Mouse (Mus musculus): ENCODE measurements around the gene Mturn. TPM values are rescaled to one million over a fixed set of nuclear protein-coding genes. Genes with fewer than 3 reads are reported as not detected.

The Mturn gene
- polyA plus RNA-seq, 2 experiments: 0.47 to 0.75 TPM

DNA sequence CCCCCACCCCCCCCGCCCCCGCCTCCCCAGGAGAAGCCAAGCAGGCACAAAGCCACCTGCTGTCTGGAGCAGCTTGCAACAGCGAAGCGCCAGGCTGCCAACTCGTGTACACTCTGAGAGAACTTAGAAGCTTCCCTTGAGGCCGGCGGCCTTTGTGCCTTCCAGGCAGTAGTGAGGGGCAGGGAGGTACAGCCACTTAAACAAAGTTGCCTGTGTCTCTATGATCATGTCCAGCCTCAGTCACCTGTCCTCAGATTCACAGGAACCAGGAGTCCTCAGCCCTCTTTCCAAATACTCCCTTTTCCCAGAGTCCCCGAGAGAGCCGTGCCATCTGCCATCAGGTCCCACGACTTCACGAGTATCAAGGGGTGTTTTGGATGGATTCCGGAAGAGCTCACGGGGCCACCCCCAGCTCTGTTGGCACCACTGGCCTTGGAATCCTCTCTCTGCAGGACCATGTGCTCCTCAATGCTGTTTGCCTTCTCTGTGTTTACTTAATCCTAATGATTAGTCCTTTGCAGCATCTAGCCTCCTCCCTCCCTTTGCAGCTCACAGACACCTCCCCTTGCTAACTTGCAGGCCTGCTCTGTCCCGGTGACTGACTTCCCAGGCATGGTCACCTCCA is 38.4 kb downstream of the Mturn start:
- DNase-seq (ENCODE audit: low read depth in 3 of 3, low spot score in 3 of 3) (no peak), ATAC-seq (ENCODE audit: insufficient read depth) (no peak)
- Histone ChIP-seq H3K4me1 (replicated peaks; ENCODE audit: control insufficient read depth in 2 of 2, insufficient read depth in 2 of 2, low read length in 1 of 2) (peaks cover 0 to 16% of the 10 kb centered on the region in 2 experiments; a peak in 3 of 4 replicates), H3K27me3 (ENCODE audit: control insufficient read depth, insufficient read depth, low read length) (no peaks in the 10 kb centered on the region), H3K27ac (no peak overlapping the region), H3K4me2 (ENCODE audit: low read depth) (no peak overlapping the region), H3K9me3 (ENCODE audit: control insufficient read depth, low read length) (no peaks in the 10 kb centered on the region), H3K4me3 (ENCODE audit: insufficient read depth in 1 of 2, low read depth in 2 of 2, low read length in 2 of 2) (no peak overlapping the region), H3K36me3 (replicated peaks; ENCODE audit: control insufficient read depth, insufficient read depth, low read depth) (no peaks in the 10 kb centered on the region), H3K9ac (replicated peaks) (no peak overlapping the region)
- WGBS (ENCODE audit: insufficient replicate concordance): 34% methylated on average over 13 of the region's 14 CpGs
- no peak for TF ChIP-seq CTCF (IDR thresholded peaks at IDR 0.05; ENCODE audit: low read depth)
- no peak for TF ChIP-seq EP300 (IDR thresholded peaks at IDR 0.05; ENCODE audit: low read depth)

DNA sequence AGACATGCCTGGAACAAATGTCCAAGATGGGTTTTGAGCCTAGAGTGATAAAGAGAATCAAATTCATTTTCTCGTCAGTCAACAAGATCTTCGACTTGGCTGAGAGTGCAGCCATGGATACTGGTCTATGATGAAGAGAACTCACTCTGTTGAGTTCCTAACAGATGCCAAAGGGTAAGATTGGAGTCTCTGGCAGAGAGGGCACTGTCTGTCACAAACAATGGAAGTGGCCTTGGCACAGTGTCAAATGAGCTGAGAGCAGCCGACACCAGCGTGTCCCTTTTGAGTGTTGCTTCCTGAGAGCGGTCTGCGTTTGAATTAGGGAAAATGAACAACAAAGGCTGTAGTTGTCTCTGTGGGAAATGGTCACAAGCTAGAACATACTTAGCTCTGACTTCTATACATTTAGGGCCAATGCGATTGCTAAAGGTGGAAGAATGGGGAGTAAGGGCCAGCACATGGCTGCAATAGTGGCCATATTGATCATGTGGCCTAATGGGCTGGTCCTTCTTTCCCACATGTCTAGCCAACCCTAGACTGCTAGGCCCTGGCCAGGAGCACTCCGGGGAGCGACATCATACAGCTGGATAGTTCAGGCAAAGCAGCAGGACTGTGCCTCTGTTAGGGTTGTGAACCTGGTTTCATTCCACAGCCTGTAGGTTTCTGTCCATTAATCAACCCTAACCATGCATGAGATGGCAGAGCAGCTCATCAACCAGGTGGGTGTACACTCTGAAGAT is 39.3 kb downstream of the Mturn start:
- no peaks in the 10 kb centered on the region for H3K9me3 ChIP-seq (ENCODE audit: control insufficient read depth, low read length)
- no peaks in the 10 kb centered on the region for H3K27me3 ChIP-seq (ENCODE audit: control insufficient read depth, insufficient read depth, low read length)
- H3K4me3 ChIP-seq (ENCODE audit: insufficient read depth in 1 of 2, low read depth in 2 of 2, low read length in 2 of 2): no peak overlapping the region
- peaks cover 0 to 13% of the 10 kb centered on the region in 2 experiments; a peak in 3 of 4 replicates for H3K4me1 ChIP-seq (replicated peaks; ENCODE audit: control insufficient read depth in 2 of 2, insufficient read depth in 2 of 2, low read length in 1 of 2)
- DNase-seq (ENCODE audit: low read depth in 3 of 3, low spot score in 3 of 3): no peak
- H3K36me3 ChIP-seq (replicated peaks; ENCODE audit: control insufficient read depth, insufficient read depth, low read depth): no peaks in the 10 kb centered on the region
- TF ChIP-seq CTCF (IDR thresholded peaks at IDR 0.05; ENCODE audit: low read depth): no peak
- no peak for TF ChIP-seq EP300 (IDR thresholded peaks at IDR 0.05; ENCODE audit: low read depth)
- no peak overlapping the region for H3K4me2 ChIP-seq (ENCODE audit: low read depth)
- WGBS (ENCODE audit: insufficient replicate concordance): 73% methylated on average over 9 of the region's 9 CpGs
- no peak overlapping the region for H3K27ac ChIP-seq
- ATAC-seq (ENCODE audit: insufficient read depth): no peak
- no peak overlapping the region for H3K9ac ChIP-seq (replicated peaks)

GRCm38 (mm10) chr6:54721252-54721635 is 39.8 kb downstream of the Mturn start:
- Histone ChIP-seq H3K4me1 (replicated peaks; ENCODE audit: control insufficient read depth in 2 of 2, insufficient read depth in 2 of 2, low read length in 1 of 2) (peaks cover 0 to 14% of the 10 kb centered on the region in 2 experiments; a peak in 3 of 4 replicates), H3K9me3 (ENCODE audit: control insufficient read depth, low read length) (no peaks in the 10 kb centered on the region), H3K27ac (no peak overlapping the region), H3K36me3 (replicated peaks; ENCODE audit: control insufficient read depth, insufficient read depth, low read depth) (no peaks in the 10 kb centered on the region), H3K4me2 (ENCODE audit: low read depth) (no peak overlapping the region), H3K27me3 (ENCODE audit: control insufficient read depth, insufficient read depth, low read length) (no peaks in the 10 kb centered on the region), H3K4me3 (ENCODE audit: insufficient read depth in 1 of 2, low read depth in 2 of 2, low read length in 2 of 2) (no peak overlapping the region), H3K9ac (replicated peaks) (no peak overlapping the region)
- 73% methylated on average over 4 of the region's 4 CpGs for WGBS (ENCODE audit: insufficient replicate concordance)
- DNase-seq (ENCODE audit: low read depth in 3 of 3, low spot score in 3 of 3): no peak
- TF ChIP-seq EP300 (IDR thresholded peaks at IDR 0.05; ENCODE audit: low read depth) (no peak), CTCF (IDR thresholded peaks at IDR 0.05; ENCODE audit: low read depth) (no peak)
- no peak for ATAC-seq (ENCODE audit: insufficient read depth)

DNA sequence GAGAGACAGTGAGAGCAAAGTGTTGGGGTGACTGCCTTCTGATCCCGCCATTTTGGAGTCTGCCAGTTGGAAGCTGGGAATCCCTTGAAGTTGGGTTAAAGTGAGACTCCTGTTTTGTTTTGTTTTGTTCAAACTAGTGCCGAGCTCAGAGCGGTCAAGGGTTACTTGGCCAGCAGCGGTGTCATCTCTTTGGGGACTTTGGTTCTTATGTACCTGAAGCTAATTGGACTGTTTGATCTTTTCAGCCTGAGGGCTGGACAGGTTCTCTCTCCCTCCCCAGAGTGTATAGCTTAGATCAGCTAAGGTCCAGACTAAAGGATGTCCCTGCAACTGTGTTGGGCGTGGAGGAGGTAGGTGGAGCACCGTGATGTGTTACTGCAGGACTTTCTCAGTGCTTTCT is 44.9 kb downstream of the Mturn start:
- no peak overlapping the region for H3K4me2 ChIP-seq (ENCODE audit: low read depth)
- H3K27ac ChIP-seq: no peak overlapping the region
- H3K9me3 ChIP-seq (ENCODE audit: control insufficient read depth, low read length): no peaks in the 10 kb centered on the region
- no peaks in the 10 kb centered on the region for H3K27me3 ChIP-seq (ENCODE audit: control insufficient read depth, insufficient read depth, low read length)
- no peak overlapping the region for H3K4me3 ChIP-seq (ENCODE audit: insufficient read depth in 1 of 2, low read depth in 2 of 2, low read length in 2 of 2)
- no peak overlapping the region for H3K9ac ChIP-seq (replicated peaks)
- 66% methylated on average over 6 of the region's 6 CpGs for WGBS (ENCODE audit: insufficient replicate concordance)
- peaks cover 0 to 8% of the 10 kb centered on the region in 2 experiments; a peak in 1 of 4 replicates for H3K4me1 ChIP-seq (replicated peaks; ENCODE audit: control insufficient read depth in 2 of 2, insufficient read depth in 2 of 2, low read length in 1 of 2)
- DNase-seq (ENCODE audit: low read depth in 3 of 3, low spot score in 3 of 3): no peak
- H3K36me3 ChIP-seq (replicated peaks; ENCODE audit: control insufficient read depth, insufficient read depth, low read depth): no peaks in the 10 kb centered on the region
- ATAC-seq (ENCODE audit: insufficient read depth): peak; percentile 45; the same call in 1 of the 2 replicates
- TF ChIP-seq CTCF (IDR thresholded peaks at IDR 0.05; ENCODE audit: low read depth) (no peak), EP300 (IDR thresholded peaks at IDR 0.05; ENCODE audit: low read depth) (no peak)

DNA sequence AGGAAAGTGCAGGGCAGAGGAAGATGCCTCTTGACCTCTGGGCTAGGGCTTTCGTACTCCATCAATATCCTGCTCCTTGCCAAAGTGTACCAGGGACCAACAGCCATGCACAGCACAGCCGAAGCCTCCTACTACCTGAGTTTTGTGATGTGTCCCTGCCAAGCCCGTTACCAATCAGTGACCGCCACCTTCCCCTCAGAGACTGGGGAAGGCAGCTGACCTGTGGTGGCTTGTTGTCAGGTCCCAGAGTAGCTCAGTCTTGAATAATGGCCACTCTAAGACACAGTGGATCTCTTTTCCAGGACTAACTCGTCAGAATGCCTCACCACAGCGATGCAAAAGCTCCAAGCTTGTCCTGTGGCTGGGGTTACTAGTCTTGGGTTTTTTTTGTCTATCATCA is 45.4 kb downstream of the Mturn start:
- DNase-seq (ENCODE audit: low read depth in 3 of 3, low spot score in 3 of 3) (no peak), ATAC-seq (ENCODE audit: insufficient read depth) (no peak)
- peaks cover 0 to 8% of the 10 kb centered on the region in 2 experiments; a peak in 1 of 4 replicates for H3K4me1 ChIP-seq (replicated peaks; ENCODE audit: control insufficient read depth in 2 of 2, insufficient read depth in 2 of 2, low read length in 1 of 2)
- no peaks in the 10 kb centered on the region for H3K9me3 ChIP-seq (ENCODE audit: control insufficient read depth, low read length)
- H3K27ac ChIP-seq: no peak overlapping the region
- no peaks in the 10 kb centered on the region for H3K36me3 ChIP-seq (replicated peaks; ENCODE audit: control insufficient read depth, insufficient read depth, low read depth)
- no peaks in the 10 kb centered on the region for H3K27me3 ChIP-seq (ENCODE audit: control insufficient read depth, insufficient read depth, low read length)
- H3K9ac ChIP-seq (replicated peaks): no peak overlapping the region
- no peak for TF ChIP-seq CTCF (IDR thresholded peaks at IDR 0.05; ENCODE audit: low read depth)
- WGBS (ENCODE audit: insufficient replicate concordance): 56% methylated on average over 6 of the region's 6 CpGs
- H3K4me3 ChIP-seq (ENCODE audit: insufficient read depth in 1 of 2, low read depth in 2 of 2, low read length in 2 of 2): no peak overlapping the region
- H3K4me2 ChIP-seq (ENCODE audit: low read depth): no peak overlapping the region
